Mouse (Mus musculus): ENCODE results near the gene Cpm. TPM values are rescaled to one million over a fixed set of nuclear protein-coding genes. Genes with fewer than 3 reads are reported as not detected.

Cpm gene
- total and polyA plus RNA-seq, 2 experiments from 2014 or later, result 2.3 to 2.4 TPM

- Histone ChIP-seq H3K4me2 (ENCODE audit: low read depth, low read length) (no peak overlapping the region), H3K9me3 (ENCODE audit: low read length) (no peaks in the 10 kb centered on the region), H3K4me3 (ENCODE audit: low read length) (no peak overlapping the region), H3K9ac (replicated peaks; ENCODE audit: low read length) (no peak overlapping the region), H3K27ac (no peak overlapping the region), H3K36me3 (ENCODE audit: insufficient read depth, low read length) (no peaks in the 10 kb centered on the region), H3K27me3 (ENCODE audit: insufficient read depth, low read length) (no peaks in the 10 kb centered on the region), H3K4me1 (ENCODE audit: insufficient read depth, low read length) (no peaks in the 10 kb centered on the region)
- no peak for TF ChIP-seq CTCF (IDR thresholded peaks at IDR 0.05; ENCODE audit: low read depth)
- DNase-seq (ENCODE audit: low spot score) (no peak), ATAC-seq (no peak)
- 83% methylated on average over 9 of the region's 9 CpGs for WGBS
These were observed 12.8 kb downstream of the Cpm start for GRCm38 (mm10) chr10:117642201-117642450.

- DNase-seq (ENCODE audit: low spot score), result no peak
These were observed 13.4 kb downstream of the Cpm start for GRCm38 (mm10) chr10:117642491-117643262.

DNA sequence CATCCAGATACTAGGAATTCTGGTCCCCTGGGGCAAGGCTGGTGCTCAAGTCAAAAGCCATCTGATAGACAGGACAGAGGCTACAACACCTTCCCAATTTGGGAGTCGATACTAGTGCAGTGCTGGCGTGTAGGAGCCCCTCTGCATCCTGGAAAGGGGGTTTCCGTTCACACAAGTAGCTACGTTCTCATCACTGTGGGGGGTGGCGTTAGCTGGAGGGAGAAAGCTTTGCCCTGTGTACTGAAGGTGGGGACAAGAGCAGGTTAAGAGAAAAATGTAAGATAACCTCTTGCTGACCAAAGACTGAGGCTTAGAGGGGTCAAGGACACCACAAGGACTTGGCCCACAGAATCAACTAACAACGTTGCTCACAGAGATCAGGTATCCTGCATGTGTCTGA lies 14.0 kb downstream of the Cpm start:
- 85% methylated on average over 6 of the region's 6 CpGs for WGBS
- ATAC-seq (no peak), DNase-seq (ENCODE audit: low spot score) (no peak)
- H3K9me3 ChIP-seq (ENCODE audit: low read length), result no peaks in the 10 kb centered on the region
- no peak overlapping the region for H3K9ac ChIP-seq (replicated peaks; ENCODE audit: low read length)
- no peak for TF ChIP-seq CTCF (IDR thresholded peaks at IDR 0.05; ENCODE audit: low read depth)
- H3K4me2 ChIP-seq (ENCODE audit: low read depth, low read length), result no peak overlapping the region
- no peaks in the 10 kb centered on the region for H3K36me3 ChIP-seq (ENCODE audit: insufficient read depth, low read length)
- no peaks in the 10 kb centered on the region for H3K4me1 ChIP-seq (ENCODE audit: insufficient read depth, low read length)
- H3K4me3 ChIP-seq (ENCODE audit: low read length), result no peak overlapping the region
- H3K27ac ChIP-seq, result no peak overlapping the region
- H3K27me3 ChIP-seq (ENCODE audit: insufficient read depth, low read length), result no peaks in the 10 kb centered on the region

More at GRCm38 (mm10) chr10:117642491-117643262, 13.4 kb downstream of the Cpm start:
- no peaks in the 10 kb centered on the region for H3K27me3 ChIP-seq (ENCODE audit: insufficient read depth, low read length)
- H3K9me3 ChIP-seq (ENCODE audit: low read length), result no peaks in the 10 kb centered on the region
- WGBS, result 94% methylated on average over 15 of the region's 15 CpGs
- H3K4me3 ChIP-seq (ENCODE audit: low read length), result no peak overlapping the region
- H3K27ac ChIP-seq, result no peak overlapping the region
- H3K4me2 ChIP-seq (ENCODE audit: low read depth, low read length), result no peak overlapping the region
- no peaks in the 10 kb centered on the region for H3K4me1 ChIP-seq (ENCODE audit: insufficient read depth, low read length)
- no peak overlapping the region for H3K9ac ChIP-seq (replicated peaks; ENCODE audit: low read length)
- no peak for ATAC-seq
- no peak for TF ChIP-seq CTCF (IDR thresholded peaks at IDR 0.05; ENCODE audit: low read depth)
- no peaks in the 10 kb centered on the region for H3K36me3 ChIP-seq (ENCODE audit: insufficient read depth, low read length)

- DNase-seq (ENCODE audit: low spot score), result no peak
- H3K27me3 ChIP-seq (ENCODE audit: insufficient read depth, low read length), result no peaks in the 10 kb centered on the region
- TF ChIP-seq CTCF (IDR thresholded peaks at IDR 0.05; ENCODE audit: low read depth), result no peak
- H3K36me3 ChIP-seq (ENCODE audit: insufficient read depth, low read length), result no peaks in the 10 kb centered on the region
- H3K4me1 ChIP-seq (ENCODE audit: insufficient read depth, low read length), result no peaks in the 10 kb centered on the region
- H3K4me2 ChIP-seq (ENCODE audit: low read depth, low read length), result no peak overlapping the region
- no peak overlapping the region for H3K27ac ChIP-seq
- ATAC-seq, result no peak
- no peak overlapping the region for H3K9ac ChIP-seq (replicated peaks; ENCODE audit: low read length)
- H3K4me3 ChIP-seq (ENCODE audit: low read length), result no peak overlapping the region
- WGBS, result 90% methylated on average over 12 of the region's 12 CpGs
- no peaks in the 10 kb centered on the region for H3K9me3 ChIP-seq (ENCODE audit: low read length)
These were observed 14.6 kb downstream of the Cpm start for GRCm38 (mm10) chr10:117643711-117644428.

DNA sequence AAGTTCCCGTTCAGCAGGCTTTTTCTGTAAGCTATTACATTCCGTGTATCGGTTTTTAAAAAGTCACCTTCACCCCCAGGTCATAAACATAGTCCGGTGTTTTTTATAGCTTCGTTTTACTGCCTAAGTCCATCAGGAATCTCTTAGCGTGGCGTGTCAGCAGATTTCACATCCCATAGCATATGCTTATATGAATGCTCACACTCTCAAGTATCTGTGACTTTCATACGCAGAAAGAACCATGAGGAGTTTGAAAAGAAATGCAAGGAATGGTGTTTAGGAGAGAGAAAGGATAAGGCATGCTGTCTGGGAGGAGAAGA lies 15.1 kb downstream of the Cpm start:
- no peaks in the 10 kb centered on the region for H3K9me3 ChIP-seq (ENCODE audit: low read length)
- DNase-seq (ENCODE audit: low spot score) (no peak), ATAC-seq (no peak)
- no peak for TF ChIP-seq CTCF (IDR thresholded peaks at IDR 0.05; ENCODE audit: low read depth)
- no peak overlapping the region for H3K27ac ChIP-seq
- H3K36me3 ChIP-seq (ENCODE audit: insufficient read depth, low read length), result no peaks in the 10 kb centered on the region
- H3K9ac ChIP-seq (replicated peaks; ENCODE audit: low read length), result no peak overlapping the region
- H3K4me3 ChIP-seq (ENCODE audit: low read length), result no peak overlapping the region
- WGBS, result 88% methylated on average over 8 of the region's 8 CpGs
- H3K27me3 ChIP-seq (ENCODE audit: insufficient read depth, low read length), result no peaks in the 10 kb centered on the region
- no peaks in the 10 kb centered on the region for H3K4me1 ChIP-seq (ENCODE audit: insufficient read depth, low read length)
- H3K4me2 ChIP-seq (ENCODE audit: low read depth, low read length), result no peak overlapping the region

DNA sequence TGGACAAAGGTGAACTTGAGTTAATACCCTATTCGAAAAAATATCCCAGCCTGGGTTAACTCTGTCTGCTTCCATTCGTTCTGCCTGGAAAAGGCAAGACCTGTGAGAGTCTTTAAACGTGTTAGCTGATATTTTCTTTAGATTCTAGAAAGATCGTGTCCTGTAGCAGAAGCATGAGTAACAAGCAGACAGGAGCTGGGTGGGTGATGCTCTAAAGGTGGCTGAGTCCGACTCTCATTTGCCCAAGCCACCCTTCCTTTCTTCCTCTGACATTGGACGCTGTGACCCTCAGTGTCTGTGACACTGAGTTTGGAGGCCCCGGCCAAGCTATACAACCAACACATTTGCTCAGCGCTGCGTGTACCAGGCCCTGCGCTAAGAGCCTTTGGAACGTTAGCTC lies 15.5 kb downstream of the Cpm start:
- H3K9ac ChIP-seq (replicated peaks; ENCODE audit: low read length), result no peak overlapping the region
- H3K4me3 ChIP-seq (ENCODE audit: low read length), result no peak overlapping the region
- WGBS, result 88% methylated on average over 11 of the region's 11 CpGs
- no peak overlapping the region for H3K27ac ChIP-seq
- H3K4me1 ChIP-seq (ENCODE audit: insufficient read depth, low read length), result no peaks in the 10 kb centered on the region
- H3K4me2 ChIP-seq (ENCODE audit: low read depth, low read length), result no peak overlapping the region
- ATAC-seq (no peak), DNase-seq (ENCODE audit: low spot score) (no peak)
- H3K27me3 ChIP-seq (ENCODE audit: insufficient read depth, low read length), result no peaks in the 10 kb centered on the region
- H3K36me3 ChIP-seq (ENCODE audit: insufficient read depth, low read length), result no peaks in the 10 kb centered on the region
- no peaks in the 10 kb centered on the region for H3K9me3 ChIP-seq (ENCODE audit: low read length)
- TF ChIP-seq CTCF (IDR thresholded peaks at IDR 0.05; ENCODE audit: low read depth), result no peak

- H3K4me3 ChIP-seq (ENCODE audit: low read length), result no peak overlapping the region
- no peak overlapping the region for H3K27ac ChIP-seq
- ATAC-seq, result no peak
- H3K9ac ChIP-seq (replicated peaks; ENCODE audit: low read length), result no peak overlapping the region
- H3K27me3 ChIP-seq (ENCODE audit: insufficient read depth, low read length), result no peaks in the 10 kb centered on the region
- H3K36me3 ChIP-seq (ENCODE audit: insufficient read depth, low read length), result no peaks in the 10 kb centered on the region
- WGBS, result 75% methylated on average over 7 of the region's 7 CpGs
- H3K4me2 ChIP-seq (ENCODE audit: low read depth, low read length), result no peak overlapping the region
- H3K4me1 ChIP-seq (ENCODE audit: insufficient read depth, low read length), result no peaks in the 10 kb centered on the region
- no peak for DNase-seq (ENCODE audit: low spot score)
- no peaks in the 10 kb centered on the region for H3K9me3 ChIP-seq (ENCODE audit: low read length)
- no peak for TF ChIP-seq CTCF (IDR thresholded peaks at IDR 0.05; ENCODE audit: low read depth)
These were observed 16.2 kb downstream of the Cpm start for GRCm38 (mm10) chr10:117645487-117645964.

Data from hindbrain, postnatal 0 days (tissue).